Mouse (Mus musculus): ENCODE measurements around the gene Rap1b. TPM values are rescaled to one million over a fixed set of nuclear protein-coding genes. Genes with fewer than 3 reads are reported as not detected.

The Rap1b gene
- polyA plus RNA-seq, 1 experiment from 2014 or later, result 165 TPM

DNA sequence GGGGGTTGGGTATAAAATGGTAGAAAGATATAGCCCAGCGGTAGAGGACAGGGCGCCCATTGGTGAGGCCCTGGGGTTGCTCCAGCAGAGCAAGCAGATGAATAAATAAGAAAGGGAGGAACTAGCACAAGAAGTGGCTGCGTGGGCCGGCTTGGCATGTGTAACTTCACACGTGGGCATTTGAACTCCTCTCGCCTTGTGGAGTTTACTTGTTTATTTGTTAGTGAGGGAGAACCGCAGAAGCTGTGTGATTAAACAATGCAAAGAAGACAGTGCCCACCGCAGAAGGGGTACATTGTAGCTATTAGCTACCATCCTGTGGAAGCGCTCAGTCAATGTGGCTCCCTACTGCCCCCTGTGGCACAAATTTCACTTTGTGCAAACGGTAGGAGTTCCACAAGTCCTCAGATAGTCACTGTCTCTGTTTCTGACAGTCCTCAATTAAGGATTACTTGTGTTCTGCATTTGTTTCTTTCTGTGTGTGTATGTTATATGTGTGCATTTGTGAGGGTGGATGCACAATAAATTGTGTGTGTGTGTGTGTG, 6.9 kb upstream of the Rap1b start:
- H3K27ac ChIP-seq (replicated peaks), result 0 out of 2 replicates have a peak overlapping the region, but pooled peaks have one; percentile 38
- H3K9ac ChIP-seq, result no peak overlapping the region
- no peaks in the 10 kb centered on the region for H3K9me3 ChIP-seq
- H3K36me3 ChIP-seq, result no peaks in the 10 kb centered on the region
- peaks cover 10% of the 10 kb centered on the region; the same call in 1 of the 2 replicates for H3K4me1 ChIP-seq (replicated peaks)
- WGBS, result 89% methylated on average over 10 of the region's 10 CpGs
- no peak overlapping the region for H3K4me2 ChIP-seq
- ATAC-seq (ENCODE audit: low read depth), result no peak; the same call in 1 of the 2 replicates
- no peak overlapping the region for H3K4me3 ChIP-seq
- no peaks in the 10 kb centered on the region for H3K27me3 ChIP-seq

DNA sequence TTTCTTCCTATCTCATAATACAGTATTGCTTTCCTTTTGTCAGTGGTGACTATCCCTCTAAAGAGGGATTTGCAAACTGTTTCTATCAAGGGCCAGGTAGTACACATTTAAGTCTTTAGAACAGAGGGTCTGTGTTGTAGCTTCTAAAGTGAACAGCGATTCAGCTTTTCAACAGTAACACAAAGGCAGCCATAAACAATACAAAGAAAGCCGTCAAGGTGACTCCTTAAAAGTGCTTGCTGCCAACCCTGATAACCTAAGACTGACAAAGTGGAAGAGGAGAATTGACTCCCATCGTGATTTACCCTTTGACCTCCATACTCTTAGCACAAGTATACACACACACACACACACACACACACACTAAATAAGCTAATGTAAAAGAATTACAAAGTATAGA, 3.1 kb upstream of the Rap1b start:
- Histone ChIP-seq H3K9me3 (no peaks in the 10 kb centered on the region), H3K4me2 (no peak overlapping the region), H3K27ac (replicated peaks) (no peak overlapping the region), H3K9ac (no peak overlapping the region), H3K27me3 (no peaks in the 10 kb centered on the region), H3K4me3 (no peak overlapping the region), H3K4me1 (replicated peaks) (peaks cover 31% of the 10 kb centered on the region), H3K36me3 (no peaks in the 10 kb centered on the region)
- 29% methylated on average over 3 of the region's 3 CpGs for WGBS
- ATAC-seq (ENCODE audit: low read depth), result no peak

DNA sequence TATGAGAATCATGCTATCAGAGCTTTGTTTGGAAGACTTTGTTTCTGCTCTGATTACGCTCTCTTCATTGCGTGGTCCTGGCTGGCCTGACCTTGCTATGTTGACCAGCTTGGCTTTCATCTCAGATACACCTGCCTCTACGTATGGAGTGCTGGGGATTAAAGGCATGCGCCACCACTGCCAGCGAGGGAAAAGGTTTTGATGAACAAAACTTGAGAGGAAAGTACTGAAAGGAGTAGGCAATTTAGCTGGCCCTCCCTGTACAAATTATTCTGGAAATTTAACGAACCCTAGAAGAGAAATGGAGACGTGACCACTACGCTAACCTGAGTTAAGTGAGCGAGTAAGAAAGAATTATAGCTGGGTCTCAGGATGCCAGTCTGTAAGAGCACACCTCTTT, 961 bp upstream of the Rap1b start:
- no peaks in the 10 kb centered on the region for H3K9me3 ChIP-seq
- peak overlapping the region; percentile 90 for H3K4me3 ChIP-seq
- no peaks in the 10 kb centered on the region for H3K36me3 ChIP-seq
- no peak for ATAC-seq (ENCODE audit: low read depth)
- H3K27me3 ChIP-seq, result no peaks in the 10 kb centered on the region
- H3K9ac ChIP-seq, result peak overlapping the region; percentile 98
- peaks cover 39% of the 10 kb centered on the region for H3K4me1 ChIP-seq (replicated peaks)
- peak overlapping the region; percentile 65 for H3K4me2 ChIP-seq
- 48% methylated on average over 9 of the region's 9 CpGs for WGBS
- peak overlapping the region; percentile 99 for H3K27ac ChIP-seq (replicated peaks)

DNA sequence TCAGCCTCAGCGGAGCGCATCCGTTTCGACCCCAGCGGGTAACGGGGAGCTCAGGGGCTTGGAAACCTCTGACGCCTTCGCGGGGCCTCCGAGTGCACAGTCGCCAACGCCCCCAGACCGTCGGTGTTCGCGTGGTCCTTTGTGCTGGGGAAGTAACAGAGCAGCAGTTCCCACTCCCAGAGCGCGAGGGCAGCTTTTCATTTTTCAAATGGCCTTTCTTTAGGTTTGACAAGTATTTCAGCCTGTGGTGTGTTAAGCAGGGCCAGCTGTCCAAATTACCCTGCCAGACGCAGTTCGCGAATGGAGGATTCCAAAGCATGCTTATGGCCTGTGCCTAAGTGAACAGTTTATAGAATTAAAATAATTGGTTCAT, 411 bp upstream of the Rap1b start:
- WGBS, result under 1% methylated on average over 21 of the region's 21 CpGs
- peak; percentile 92 for ATAC-seq (ENCODE audit: low read depth)
- Histone ChIP-seq H3K27ac (replicated peaks) (peak overlapping the region; percentile 99), H3K4me1 (replicated peaks) (peaks cover 34% of the 10 kb centered on the region), H3K9me3 (no peaks in the 10 kb centered on the region), H3K36me3 (no peaks in the 10 kb centered on the region), H3K4me3 (peak overlapping the region; percentile 90), H3K4me2 (peak overlapping the region; percentile 65), H3K9ac (peak overlapping the region; percentile 98), H3K27me3 (no peaks in the 10 kb centered on the region)

DNA sequence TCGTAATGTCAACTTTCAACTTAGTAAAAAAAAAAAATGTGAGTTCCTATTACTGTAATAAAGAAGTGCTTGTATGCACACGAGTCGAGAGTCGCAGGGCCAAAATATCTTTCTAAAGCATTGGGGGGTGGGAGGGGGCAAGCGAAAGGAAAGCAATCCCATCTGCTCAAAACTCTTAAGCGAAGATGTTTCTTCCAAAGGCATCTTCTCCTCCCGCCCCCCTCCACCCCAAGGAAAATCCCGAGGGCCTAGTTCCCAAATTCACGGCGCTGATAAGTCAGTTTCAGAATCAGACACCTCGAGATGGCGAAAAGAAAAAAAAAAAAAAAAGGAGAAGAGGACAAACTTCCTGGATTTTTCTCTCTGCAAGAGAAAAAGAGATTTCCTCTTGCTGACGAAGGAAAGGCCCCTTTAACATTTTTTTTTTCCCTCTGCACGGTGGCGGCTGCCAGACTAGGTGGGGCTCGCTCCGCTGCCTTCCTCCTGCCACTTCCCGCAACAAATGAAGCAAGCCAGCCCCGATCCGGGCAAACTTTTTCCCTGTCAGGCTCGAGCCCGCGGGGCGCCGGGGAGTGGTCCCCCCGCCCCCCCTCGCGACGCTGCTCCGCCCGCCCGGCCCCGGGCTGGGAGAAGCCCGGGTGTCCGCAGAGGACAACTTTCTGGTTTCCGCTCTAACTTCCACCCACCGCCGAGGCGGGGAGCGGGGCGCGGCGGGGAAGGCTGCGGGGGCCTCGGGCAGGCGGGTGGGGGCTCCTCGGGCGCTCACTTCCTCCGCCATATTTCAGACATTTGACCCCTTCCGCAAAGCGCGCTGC, 846 bp downstream of the Rap1b start:
- no peaks in the 10 kb centered on the region for H3K9me3 ChIP-seq
- H3K27me3 ChIP-seq, result no peaks in the 10 kb centered on the region
- H3K36me3 ChIP-seq, result no peaks in the 10 kb centered on the region
- H3K27ac ChIP-seq (replicated peaks), result peak overlapping the region; percentile 99
- peak overlapping the region; percentile 65 for H3K4me2 ChIP-seq
- peak; percentile 30 for ATAC-seq (ENCODE audit: low read depth)
- 2% methylated on average over 49 of the region's 52 CpGs for WGBS
- H3K9ac ChIP-seq, result peak overlapping the region; percentile 98
- peaks cover 34% of the 10 kb centered on the region for H3K4me1 ChIP-seq (replicated peaks)
- peak overlapping the region; percentile 90 for H3K4me3 ChIP-seq

DNA sequence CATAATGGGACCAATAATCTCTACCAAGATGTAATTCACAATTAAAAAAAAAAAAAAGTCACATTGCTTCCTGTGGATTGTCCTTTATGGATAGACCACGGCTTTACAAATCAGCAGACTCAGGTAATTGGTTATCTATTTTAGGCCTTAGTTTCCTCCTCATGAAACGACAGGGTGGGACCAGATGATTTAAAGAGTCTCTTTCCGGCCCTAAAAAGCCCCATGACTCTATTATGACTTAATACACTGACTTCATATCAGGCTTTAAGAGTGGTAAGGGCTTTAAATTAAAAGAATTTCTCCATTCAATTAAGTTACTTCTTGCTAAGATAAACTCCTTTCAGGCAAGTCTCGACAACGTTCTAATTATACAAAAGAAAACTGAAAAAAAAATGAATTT, 1.6 kb downstream of the Rap1b start:
- WGBS, result 29% methylated on average over 5 of the region's 5 CpGs
- Histone ChIP-seq H3K9ac (peak overlapping the region; percentile 98), H3K36me3 (no peaks in the 10 kb centered on the region), H3K9me3 (no peaks in the 10 kb centered on the region), H3K4me2 (peak overlapping the region; percentile 65), H3K4me1 (replicated peaks) (peaks cover 34% of the 10 kb centered on the region), H3K4me3 (peak overlapping the region; percentile 90), H3K27ac (replicated peaks) (no peak overlapping the region), H3K27me3 (no peaks in the 10 kb centered on the region)
- ATAC-seq (ENCODE audit: low read depth), result no peak

DNA sequence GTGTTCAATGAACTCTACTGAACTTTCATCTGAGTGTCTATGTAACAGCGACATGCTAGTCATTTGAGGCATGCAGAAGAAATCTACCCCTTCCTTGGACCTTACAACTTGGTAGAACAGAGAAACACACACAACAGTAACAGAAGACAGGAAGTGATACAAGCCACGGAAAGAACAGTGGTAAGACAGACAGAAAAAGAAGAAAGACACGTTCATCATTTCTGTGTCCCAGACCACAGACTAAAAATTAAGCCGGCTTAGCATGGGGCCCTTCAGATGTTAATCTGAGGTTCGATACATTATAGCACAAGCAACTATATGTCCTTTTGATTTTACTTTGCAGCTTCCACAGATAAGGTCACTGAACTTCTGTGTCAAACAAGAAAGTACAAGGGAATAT, 2.1 kb downstream of the Rap1b start:
- H3K27me3 ChIP-seq, result no peaks in the 10 kb centered on the region
- peak overlapping the region; percentile 65 for H3K4me2 ChIP-seq
- H3K36me3 ChIP-seq, result no peaks in the 10 kb centered on the region
- peak overlapping the region; percentile 90 for H3K4me3 ChIP-seq
- ATAC-seq (ENCODE audit: low read depth), result no peak
- H3K4me1 ChIP-seq (replicated peaks), result peaks cover 34% of the 10 kb centered on the region
- no peaks in the 10 kb centered on the region for H3K9me3 ChIP-seq
- WGBS, result 82% methylated on average over 5 of the region's 5 CpGs
- peak overlapping the region; percentile 98 for H3K9ac ChIP-seq
- no peak overlapping the region for H3K27ac ChIP-seq (replicated peaks)

DNA sequence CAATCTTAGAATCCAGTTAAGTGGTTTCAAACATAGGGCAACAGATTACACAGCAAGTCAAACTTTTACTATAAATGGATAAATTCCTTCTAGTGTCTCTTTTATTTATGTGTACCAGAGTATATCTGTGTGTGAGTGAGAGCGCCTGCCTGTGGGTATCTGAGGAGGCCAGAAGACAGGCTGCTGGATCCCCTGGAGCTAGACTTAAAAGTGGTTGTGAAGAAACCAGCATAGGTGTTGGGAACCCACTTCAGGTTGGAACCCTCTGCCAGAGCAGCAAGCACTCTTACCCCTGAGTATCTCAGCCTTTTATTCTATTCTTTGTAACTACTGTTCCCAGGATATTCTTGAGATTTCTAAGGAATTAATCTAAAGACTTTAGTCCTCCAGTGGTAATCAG, 4.1 kb downstream of the Rap1b start:
- Histone ChIP-seq H3K36me3 (no peaks in the 10 kb centered on the region), H3K27ac (replicated peaks) (no peak overlapping the region), H3K4me2 (no peak overlapping the region), H3K9me3 (no peaks in the 10 kb centered on the region), H3K4me3 (no peak overlapping the region), H3K27me3 (no peaks in the 10 kb centered on the region), H3K9ac (no peak overlapping the region), H3K4me1 (replicated peaks) (peaks cover 27% of the 10 kb centered on the region)
- WGBS, result 88% methylated on average over 1 of the region's 1 CpGs
- no peak for ATAC-seq (ENCODE audit: low read depth)

DNA sequence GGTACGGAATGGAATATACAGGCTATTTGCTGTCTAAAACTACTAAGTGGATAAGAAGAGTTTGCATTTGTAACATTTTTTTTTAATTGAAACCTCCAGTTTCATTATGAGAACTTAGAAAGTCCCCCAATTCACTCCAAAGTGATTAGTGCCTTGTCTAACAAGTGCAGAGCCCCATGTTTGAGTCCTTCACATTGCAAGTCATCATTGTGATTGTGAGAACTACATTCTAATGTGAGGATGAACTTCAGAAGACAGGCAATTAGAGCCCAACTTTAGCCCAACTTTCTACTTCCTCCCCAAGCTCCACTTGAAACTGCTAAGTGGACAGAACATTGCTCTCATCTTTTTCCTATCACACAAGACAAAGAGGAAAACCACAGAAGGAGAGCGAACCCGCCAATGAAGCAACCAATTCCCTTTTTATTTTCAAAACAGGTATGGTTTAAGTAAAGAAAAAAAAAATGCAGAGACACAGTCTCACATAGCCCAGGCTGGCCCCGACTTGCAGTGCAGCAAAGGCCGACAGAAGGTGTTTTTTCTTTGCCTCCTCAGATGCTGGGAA, 5.3 kb downstream of the Rap1b start:
- no peak for ATAC-seq (ENCODE audit: low read depth)

DNA sequence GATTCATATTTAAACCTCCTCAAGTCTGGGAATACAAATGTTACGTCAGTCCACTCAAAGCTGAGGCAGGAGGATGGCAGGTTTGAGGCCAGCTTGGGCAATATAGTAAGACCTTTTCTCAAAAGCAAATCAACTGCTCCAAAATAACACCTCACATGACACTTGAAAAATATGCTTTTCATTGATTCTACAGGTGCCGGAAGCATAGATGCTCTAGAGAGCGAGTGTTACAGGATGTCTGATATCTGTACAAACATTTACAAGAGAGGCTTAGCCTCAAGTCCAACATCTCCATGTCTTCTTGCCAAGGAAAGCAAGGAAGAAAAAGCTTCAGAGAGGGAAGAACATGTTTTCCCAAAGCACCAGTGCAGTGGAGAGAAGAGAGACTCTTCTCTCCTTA, 6.1 kb downstream of the Rap1b start:
- Histone ChIP-seq H3K9ac (no peak overlapping the region), H3K27me3 (no peaks in the 10 kb centered on the region), H3K36me3 (no peaks in the 10 kb centered on the region), H3K9me3 (no peaks in the 10 kb centered on the region), H3K4me2 (no peak overlapping the region), H3K4me1 (replicated peaks) (peaks cover 29% of the 10 kb centered on the region), H3K27ac (replicated peaks) (no peak overlapping the region), H3K4me3 (no peak overlapping the region)
- 97% methylated on average over 3 of the region's 3 CpGs for WGBS
- ATAC-seq (ENCODE audit: low read depth), result no peak

More for the DNA sequence above, 5.3 kb downstream of the Rap1b start:
- 89% methylated on average over 5 of the region's 5 CpGs for WGBS
- no peaks in the 10 kb centered on the region for H3K36me3 ChIP-seq
- H3K27me3 ChIP-seq, result no peaks in the 10 kb centered on the region
- no peaks in the 10 kb centered on the region for H3K9me3 ChIP-seq
- no peak overlapping the region for H3K4me2 ChIP-seq
- H3K4me3 ChIP-seq, result no peak overlapping the region
- H3K4me1 ChIP-seq (replicated peaks), result peaks cover 28% of the 10 kb centered on the region
- no peak overlapping the region for H3K27ac ChIP-seq (replicated peaks)
- H3K9ac ChIP-seq, result no peak overlapping the region

DNA sequence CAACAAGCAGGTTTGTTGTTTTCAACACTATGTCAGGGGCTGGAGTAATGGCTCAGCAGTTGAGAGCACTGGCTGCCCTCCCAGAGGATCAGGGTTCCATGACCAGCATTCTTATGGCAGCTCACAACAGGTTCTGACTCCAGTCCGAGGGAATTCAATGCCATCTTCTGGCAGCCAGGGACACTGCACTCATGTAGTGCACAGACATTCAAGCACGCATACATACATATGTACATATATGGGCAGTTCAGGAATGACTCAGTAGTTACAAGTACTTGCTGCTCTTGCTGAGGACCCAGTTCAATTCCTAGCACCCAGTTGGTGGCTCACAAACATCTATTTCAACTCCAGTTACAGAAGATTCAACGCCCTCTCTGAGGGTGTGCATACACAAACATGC, 6.9 kb downstream of the Rap1b start:
- no peaks in the 10 kb centered on the region for H3K36me3 ChIP-seq
- no peak for ATAC-seq (ENCODE audit: low read depth)
- H3K9me3 ChIP-seq, result no peaks in the 10 kb centered on the region
- no peak overlapping the region for H3K9ac ChIP-seq
- no peak overlapping the region for H3K27ac ChIP-seq (replicated peaks)
- no peak overlapping the region for H3K4me2 ChIP-seq
- H3K27me3 ChIP-seq, result no peaks in the 10 kb centered on the region
- H3K4me1 ChIP-seq (replicated peaks), result peaks cover 21% of the 10 kb centered on the region
- H3K4me3 ChIP-seq, result no peak overlapping the region
- WGBS, result 93% methylated on average over 3 of the region's 3 CpGs

DNA sequence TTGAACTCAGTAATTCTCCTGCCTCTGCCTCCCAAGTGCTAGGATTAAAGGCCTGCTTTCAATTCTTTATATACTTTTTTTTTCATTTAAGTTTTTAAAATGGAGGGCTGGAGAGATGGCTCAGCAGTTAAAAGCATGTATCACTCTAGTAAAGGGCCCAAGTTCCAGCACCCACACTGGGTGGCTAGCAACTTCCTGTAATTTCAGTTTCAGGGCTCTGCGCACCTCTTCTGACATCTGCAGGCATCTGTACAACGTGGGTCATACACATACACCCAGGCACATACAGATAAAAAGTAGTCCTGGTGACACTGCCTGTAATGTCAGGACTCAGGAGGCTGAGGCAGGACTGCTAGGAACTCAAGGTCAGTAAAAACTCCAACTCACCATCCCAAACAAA, 9.5 kb downstream of the Rap1b start:
- no peak for ATAC-seq (ENCODE audit: low read depth)
- Histone ChIP-seq H3K4me2 (no peak overlapping the region), H3K9ac (no peak overlapping the region), H3K27ac (replicated peaks) (no peak overlapping the region), H3K4me3 (no peak overlapping the region), H3K27me3 (no peaks in the 10 kb centered on the region), H3K4me1 (replicated peaks) (peaks cover 8% of the 10 kb centered on the region), H3K9me3 (no peaks in the 10 kb centered on the region), H3K36me3 (no peaks in the 10 kb centered on the region)
- 83% methylated on average over 2 of the region's 2 CpGs for WGBS

Data from neural tube, embryonic 13.5 days (tissue).